Mouse (Mus musculus) testis, adult 2 months (tissue): ENCODE measurements at regions not wholly inside any gene's neighbourhood (a gene's known extent, or its start where the extent isn't known, plus 50 kb on each side); places are given as distances from the start of the nearest gene placed in this dataset.

ENCODE experiments used
- CTCF ChIP-seq: fragments of 200-500 bp; IDR thresholded peaks from 2 replicates; pipeline ENCODE4 v1.5.1; 2012; ENCODE audit warnings: low read depth, mild to moderate bottlenecking, inconsistent platforms, low read length, moderate library complexity; ENCODE audit not compliant: control insufficient read depth, insufficient read depth, insufficient replicate concordance
- POLR2A ChIP-seq: fragments of 200-500 bp; IDR thresholded peaks from 2 replicates; pipeline ENCODE4 v1.6.1; 2012; ENCODE audit warnings: low read depth, mild to moderate bottlenecking, inconsistent platforms, low read length, moderate library complexity; ENCODE audit not compliant: control insufficient read depth

- TF ChIP-seq CTCF (no peak), POLR2A (no peak)
These were observed 196.0 kb downstream of the Sec61b start for GRCm38 (mm10) chr4:47670476-47670875.
